Mouse (Mus musculus): ENCODE measurements around the gene Thrb.

Thrb gene

GRCm38 (mm10) chr14:17713297-17713904 lies 53.3 kb downstream of the Thrb start:
- DNase-seq (ENCODE audit: low spot score in 2 of 2) = no peak

GRCm38 (mm10) chr14:17719494-17719893 lies 59.4 kb downstream of the Thrb start:
- no peak for DNase-seq (ENCODE audit: low spot score in 2 of 2)

DNA sequence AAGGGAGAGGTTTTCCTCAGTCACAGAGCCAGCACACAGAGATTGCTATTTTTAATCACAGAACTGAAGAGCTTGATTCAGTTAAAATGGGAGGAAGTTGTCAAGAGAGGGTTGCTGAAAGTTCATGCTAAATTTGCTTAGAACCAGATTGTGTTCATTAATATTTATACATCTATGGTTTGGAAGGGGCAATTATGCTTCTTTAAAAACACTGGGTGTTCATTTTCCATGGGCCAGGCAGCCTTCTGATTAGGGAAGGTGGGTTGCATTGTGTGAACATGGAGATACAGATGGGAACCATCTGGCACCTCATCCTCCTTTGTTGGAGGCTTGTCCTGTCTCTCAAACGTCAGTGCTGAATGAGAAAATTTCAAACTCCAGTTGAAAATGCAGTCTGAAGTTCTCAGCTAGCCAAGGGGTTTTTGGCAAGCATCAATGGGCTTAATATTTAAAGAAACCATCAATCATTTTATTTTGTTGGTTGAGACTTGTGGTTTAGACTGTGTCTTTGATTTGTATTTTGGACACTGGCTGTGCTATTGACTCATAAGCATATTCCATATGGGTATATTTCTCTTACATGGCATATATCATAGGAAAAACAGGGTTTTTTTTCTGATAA lies 62.9 kb downstream of the Thrb start:
- no peak for DNase-seq (ENCODE audit: low spot score in 2 of 2)

DNA sequence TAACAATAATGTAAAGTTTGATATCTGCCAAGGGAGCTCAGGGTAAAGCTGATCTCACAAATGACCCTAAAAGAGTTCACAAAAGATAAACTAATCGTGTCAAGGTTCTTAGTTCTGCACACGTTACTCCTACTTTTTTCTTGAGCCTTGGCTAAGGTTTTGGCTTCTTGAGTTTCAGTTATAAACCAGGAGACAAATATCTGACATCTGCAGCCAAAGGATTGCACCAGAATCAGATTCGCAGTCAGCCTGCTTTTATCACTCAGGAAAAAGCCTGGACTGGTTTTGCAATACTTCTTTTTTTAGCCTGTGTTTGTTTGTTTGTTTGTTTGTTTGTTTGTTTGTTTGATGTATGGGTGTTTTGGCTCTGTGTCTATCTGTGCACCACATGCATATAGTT lies 64.5 kb downstream of the Thrb start:
- no peak for DNase-seq (ENCODE audit: low spot score in 2 of 2)

- no peak for DNase-seq (ENCODE audit: low spot score in 2 of 2)
Observed at GRCm38 (mm10) chr14:17726906-17727305, 66.8 kb downstream of the Thrb start.

GRCm38 (mm10) chr14:17727878-17728277 lies 67.8 kb downstream of the Thrb start:
- DNase-seq (ENCODE audit: low spot score in 2 of 2) = no peak

DNA sequence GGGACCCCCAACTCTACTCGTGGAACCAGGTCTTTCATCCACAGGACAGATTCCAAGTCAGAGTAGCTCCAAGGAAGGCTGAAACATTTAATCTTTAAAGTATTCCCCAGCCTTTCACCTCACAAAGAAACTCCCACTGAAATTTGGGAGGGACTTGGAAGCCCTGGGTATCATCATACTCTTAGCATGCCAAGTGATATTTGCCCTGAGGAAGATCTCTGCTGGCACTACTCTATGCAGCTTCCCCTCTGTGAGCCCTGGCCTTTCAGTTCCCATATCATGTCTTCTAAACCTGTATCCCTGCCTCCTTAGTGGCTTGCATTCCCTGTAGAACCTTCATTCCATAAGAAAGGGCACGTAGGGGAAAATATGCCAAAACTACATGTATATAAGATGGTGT lies 68.8 kb downstream of the Thrb start:
- DNase-seq (ENCODE audit: low spot score in 2 of 2) = no peak

DNA sequence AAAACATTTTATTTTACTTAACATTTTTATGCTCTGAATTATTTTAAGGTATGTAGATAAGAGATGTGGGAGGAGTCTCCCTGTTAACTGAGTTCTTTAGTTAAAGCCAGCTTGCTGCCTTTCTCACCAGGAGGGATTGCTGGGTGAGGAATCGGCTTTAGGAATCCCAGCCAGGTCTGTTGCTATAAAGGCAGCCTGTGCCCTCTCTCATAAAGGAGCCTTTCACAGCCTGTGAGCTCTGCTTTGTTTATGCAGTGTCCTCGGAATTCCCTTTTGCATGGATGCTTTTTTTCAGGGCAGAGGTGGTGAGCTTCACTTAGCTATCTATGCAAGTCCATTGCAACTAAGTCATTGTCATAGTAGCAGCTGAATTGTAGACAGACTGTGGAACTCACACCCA lies 71.0 kb downstream of the Thrb start:
- DNase-seq (ENCODE audit: low spot score in 2 of 2) = no peak

- DNase-seq (ENCODE audit: low spot score in 2 of 2) = no peak
Observed at GRCm38 (mm10) chr14:17733077-17733778, 73.2 kb downstream of the Thrb start.

DNA sequence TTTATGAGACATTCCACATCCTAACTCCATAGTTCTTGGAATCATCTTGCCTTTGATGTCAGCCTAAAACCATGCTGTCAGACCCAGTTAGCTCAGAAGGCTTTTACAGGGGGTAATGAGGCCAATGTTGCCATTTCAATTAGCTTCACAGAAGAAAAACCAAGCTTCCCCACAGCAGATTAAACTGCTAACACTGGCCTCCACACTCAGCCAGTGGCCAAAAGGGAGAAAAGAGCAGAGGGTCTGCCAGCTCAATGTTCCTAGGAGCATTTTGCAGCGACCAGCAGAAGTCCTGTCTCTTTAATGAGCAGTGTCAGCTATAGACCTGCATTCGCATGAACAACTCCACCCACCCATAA lies 73.7 kb downstream of the Thrb start:
- DNase-seq (ENCODE audit: low spot score in 2 of 2) = no peak

DNA sequence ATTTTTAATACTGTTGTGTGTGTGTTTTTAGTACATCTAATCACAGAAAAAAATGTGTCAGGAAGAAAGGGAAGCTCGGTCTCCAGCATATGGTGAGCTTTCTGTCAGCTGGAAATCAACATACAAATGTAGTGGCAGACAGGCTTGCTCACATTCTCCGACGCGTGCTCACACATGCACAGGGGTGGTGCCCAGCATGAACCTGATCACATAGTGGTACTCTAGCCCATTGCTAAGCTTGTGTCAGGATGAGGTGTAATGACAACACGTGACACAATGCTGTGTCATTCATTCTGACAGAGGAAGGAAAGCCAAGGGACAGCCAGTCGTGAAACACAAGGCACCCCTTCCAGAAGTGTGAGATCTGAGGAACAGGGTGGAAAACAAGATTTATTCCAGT lies 75.4 kb downstream of the Thrb start:
- DNase-seq (ENCODE audit: low spot score in 2 of 2) = no peak

DNA sequence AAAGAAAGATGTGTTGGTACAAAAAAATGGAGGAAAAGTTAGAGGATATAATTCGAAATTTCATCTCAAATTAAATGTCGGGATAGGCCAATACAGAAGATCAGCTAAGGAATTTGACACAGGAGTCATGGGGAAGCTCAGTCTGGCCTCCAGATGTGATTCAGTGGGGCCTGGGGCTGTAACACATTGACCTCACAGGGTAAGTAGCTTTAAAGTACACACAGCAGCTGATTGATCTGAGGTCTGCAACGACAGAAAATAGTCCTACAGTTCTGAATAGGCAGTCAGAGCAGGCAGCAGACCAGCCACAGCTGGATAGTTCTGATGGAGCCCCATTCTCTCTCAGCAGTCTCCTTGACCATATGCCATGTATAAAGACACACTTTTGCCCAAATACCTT lies 80.8 kb downstream of the Thrb start:
- no peak for DNase-seq (ENCODE audit: low spot score in 2 of 2)

DNA sequence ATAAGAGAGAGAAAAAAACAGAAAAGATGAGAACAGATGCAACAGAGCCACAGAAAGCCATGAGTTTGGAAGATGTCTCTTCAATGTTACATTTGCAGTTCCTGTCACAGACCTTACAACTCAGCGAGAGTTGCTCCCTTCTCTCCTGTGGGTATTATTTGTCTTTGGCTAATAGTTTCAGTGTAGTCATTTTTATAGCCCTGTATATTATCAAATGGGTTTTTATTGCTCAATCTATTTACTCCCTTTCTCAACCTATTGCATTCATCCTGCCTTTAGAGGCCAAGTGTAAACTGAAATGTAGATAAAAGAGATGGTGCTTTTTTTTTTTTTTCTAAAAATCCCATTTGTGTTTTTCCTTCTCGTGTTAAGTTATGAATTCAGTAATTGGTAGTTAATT lies 82.2 kb downstream of the Thrb start:
- no peak for DNase-seq (ENCODE audit: low spot score in 2 of 2)

- no peak for DNase-seq (ENCODE audit: low spot score in 2 of 2)
Observed at GRCm38 (mm10) chr14:17742902-17743712, 83.0 kb downstream of the Thrb start.

- DNase-seq (ENCODE audit: low spot score in 2 of 2) = no peak
Observed at GRCm38 (mm10) chr14:17743713-17744158, 83.7 kb downstream of the Thrb start.

- no peak for DNase-seq (ENCODE audit: low spot score in 2 of 2)
Observed at GRCm38 (mm10) chr14:17747922-17748321, 87.9 kb downstream of the Thrb start.

DNA sequence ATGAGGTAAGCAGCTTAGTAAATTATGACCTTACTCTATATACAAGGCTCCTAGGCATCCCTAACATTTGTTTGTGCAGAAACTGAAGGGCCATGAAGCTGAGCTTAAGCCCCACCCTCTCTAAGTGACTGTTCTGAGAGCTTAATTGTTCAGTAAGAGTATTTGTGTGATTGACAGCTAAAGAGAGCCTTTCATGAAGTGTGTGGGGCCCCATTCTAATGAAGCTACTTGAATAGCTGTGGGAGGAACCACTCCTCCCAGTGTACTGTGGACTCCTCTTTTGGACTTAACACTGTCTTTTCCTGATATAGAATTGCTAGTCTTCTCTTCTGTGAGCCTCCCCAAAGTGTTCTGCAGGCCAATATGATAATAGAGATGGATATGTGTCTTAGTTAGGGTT lies 88.9 kb downstream of the Thrb start:
- no peak for DNase-seq (ENCODE audit: low spot score in 2 of 2)

GRCm38 (mm10) chr14:17751911-17752310 lies 91.8 kb downstream of the Thrb start:
- no peak for DNase-seq (ENCODE audit: low spot score in 2 of 2)

DNA sequence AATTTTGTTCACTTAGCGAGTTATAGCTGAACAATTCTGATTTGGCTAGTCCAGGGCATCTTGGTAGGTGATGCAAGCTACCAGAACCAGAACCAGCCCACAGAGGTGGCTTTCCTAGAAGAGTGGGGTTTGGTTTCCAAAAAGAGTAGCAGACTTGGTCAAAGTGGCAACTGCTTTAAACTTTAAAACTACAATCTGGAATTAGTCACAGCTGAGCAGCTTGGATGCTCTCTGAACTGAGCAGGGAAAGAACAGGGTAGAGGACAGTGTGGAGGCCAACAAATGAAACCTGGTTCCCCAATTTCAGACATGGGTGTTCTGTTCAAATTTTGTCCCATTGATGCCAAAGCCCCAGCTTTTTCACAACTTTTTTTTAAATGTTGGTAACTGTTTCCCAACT lies 93.4 kb downstream of the Thrb start:
- no peak for DNase-seq (ENCODE audit: low spot score in 2 of 2)

DNA sequence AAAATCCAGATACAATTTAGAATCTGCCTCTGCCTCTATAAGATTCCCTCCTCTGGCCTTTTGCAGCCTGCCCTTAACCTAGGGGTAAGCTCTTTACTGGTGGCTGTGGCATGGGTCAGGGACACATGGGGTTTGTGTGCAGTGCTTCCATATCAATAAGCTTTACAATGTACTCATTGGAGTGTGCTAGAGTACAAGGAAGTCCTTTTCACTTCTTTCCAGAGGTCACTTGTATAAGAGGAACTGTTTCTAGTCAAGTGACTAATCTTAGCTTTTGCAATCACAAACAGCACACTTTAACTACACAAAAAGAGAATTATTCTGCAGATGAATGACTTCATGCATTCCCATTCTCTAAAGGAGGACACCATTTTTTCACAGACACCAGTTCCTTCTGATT lies 96.7 kb downstream of the Thrb start:
- DNase-seq (ENCODE audit: low spot score in 2 of 2) = no peak

DNA sequence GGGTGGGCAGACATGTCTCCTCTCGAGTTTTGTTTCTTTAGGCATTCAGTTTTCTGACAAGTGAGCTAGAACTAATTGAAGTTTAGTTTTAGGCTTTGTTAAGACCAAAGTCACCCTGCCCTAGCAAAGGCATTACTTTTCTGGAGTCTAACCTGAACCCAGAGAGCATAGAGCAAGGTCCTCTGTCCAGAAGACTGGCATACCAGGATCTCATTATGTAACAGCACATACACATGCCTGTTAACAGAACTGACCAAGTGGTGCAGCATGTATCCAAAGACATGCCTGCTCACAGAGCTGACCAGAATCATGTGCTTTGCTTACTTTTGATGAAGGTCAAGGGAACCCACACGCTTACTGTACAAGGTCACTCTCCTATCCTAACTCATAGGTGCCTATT lies 107.9 kb downstream of the Thrb start:
- DNase-seq (ENCODE audit: low spot score in 2 of 2) = no peak

DNA sequence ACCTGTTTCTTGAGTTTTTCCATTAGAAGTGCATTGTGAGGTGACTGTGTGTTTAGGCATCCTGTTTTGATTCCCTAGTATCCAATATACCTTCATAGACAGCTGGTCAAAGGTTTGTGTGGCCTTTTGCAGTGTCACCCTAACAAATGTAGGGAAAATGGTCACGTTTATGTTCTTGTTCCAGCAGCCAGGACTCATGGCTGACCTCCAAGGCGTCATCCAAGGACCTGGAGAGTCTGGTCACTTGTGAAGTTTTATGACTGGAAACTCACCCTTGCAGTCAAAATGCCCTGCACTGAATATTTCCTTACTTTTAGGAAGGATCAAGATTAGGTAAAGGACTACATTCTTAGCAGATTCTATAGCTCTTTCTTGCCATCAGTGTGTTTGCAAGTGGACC lies 114.3 kb downstream of the Thrb start:
- no peak for DNase-seq (ENCODE audit: low spot score in 2 of 2)

GRCm38 (mm10) chr14:17781921-17782320 lies 121.9 kb downstream of the Thrb start:
- DNase-seq (ENCODE audit: low spot score in 2 of 2) = no peak

All from frontal cortex, postnatal 10 days (tissue).